Mouse (Mus musculus): ENCODE data around the gene C2cd4c. TPM values are rescaled to one million over a fixed set of nuclear protein-coding genes. Genes with fewer than 3 reads are reported as not detected.
A peak's percentile ranks its signal among the peaks of the same experiment; 100 is the strongest.

The C2cd4c gene
- polyA plus RNA-seq (2015; fragmentation: Nextera tagmentation; extraction: Ambion mirVana): not detected in 2 replicates

GRCm38 (mm10) chr10:79613578-79614304 lies at the start of gene C2cd4c:
TSS of gene C2cd4c (minus strand) at chr10:79614025.
- ATAC-seq (ENCODE audit: low read depth) (peak; percentile 68), DNase-seq (peak; percentile 46)
- H3K4me1 ChIP-seq (replicated peaks): peaks cover 18% of the 10 kb centered on the region
- peak within 1 kb of the TSS; percentile 76 for H3K4me2 ChIP-seq
- H3K27me3 ChIP-seq: peaks cover 59% of the 10 kb centered on the region
- H3K27ac ChIP-seq: no peak within 1 kb of the TSS
- no peaks in the 10 kb centered on the region for H3K36me3 ChIP-seq
- H3K9me3 ChIP-seq (replicated peaks): no peaks in the 10 kb centered on the region
- 2% methylated on average over 60 of the region's 60 CpGs for WGBS (ENCODE audit: insufficient replicate concordance)
- peak within 1 kb of the TSS; percentile 39; the same call in 1 of the 2 replicates for H3K9ac ChIP-seq
- peak within 1 kb of the TSS; percentile 57 for H3K4me3 ChIP-seq (replicated peaks)

- Histone ChIP-seq H3K9me3 (replicated peaks) (no peaks in the 10 kb centered on the region), H3K27me3 (peaks cover 9% of the 10 kb centered on the region; the same call in 1 of the 2 replicates), H3K4me2 (no peak overlapping the region), H3K4me3 (replicated peaks) (no peak overlapping the region), H3K36me3 (no peaks in the 10 kb centered on the region), H3K4me1 (replicated peaks) (peaks cover 5% of the 10 kb centered on the region), H3K27ac (no peak overlapping the region), H3K9ac (no peak overlapping the region)
- DNase-seq: no peak
- no peak for ATAC-seq (ENCODE audit: low read depth)
- WGBS (ENCODE audit: insufficient replicate concordance): 35% methylated on average over 3 of the region's 3 CpGs
These were observed 48.0 kb upstream of the C2cd4c start for GRCm38 (mm10) chr10:79661861-79662260.

DNA sequence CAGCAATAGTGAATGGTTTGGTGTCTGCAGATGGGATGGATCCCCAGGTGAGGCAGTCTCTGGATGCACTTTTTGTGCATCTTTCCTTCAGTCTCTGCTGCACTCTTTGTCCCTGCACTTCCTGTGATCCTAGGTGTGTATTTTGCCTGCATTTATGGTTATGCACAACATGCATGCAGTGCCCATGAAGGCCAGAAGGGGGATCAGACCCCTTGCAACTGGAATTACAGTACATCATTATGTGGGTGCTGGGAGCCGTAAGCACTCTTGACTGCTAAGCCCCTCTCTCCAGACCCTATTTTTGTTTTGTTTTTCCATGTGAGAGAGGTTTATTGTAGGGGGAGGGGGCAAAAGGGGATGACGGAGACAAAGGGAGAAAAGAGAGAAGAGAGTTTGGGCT lies 46.5 kb upstream of the C2cd4c start:
- Histone ChIP-seq H3K27me3 (peaks cover 10% of the 10 kb centered on the region), H3K4me3 (replicated peaks) (no peak overlapping the region), H3K27ac (no peak overlapping the region), H3K9me3 (replicated peaks) (no peaks in the 10 kb centered on the region), H3K4me2 (no peak overlapping the region), H3K9ac (no peak overlapping the region), H3K36me3 (no peaks in the 10 kb centered on the region), H3K4me1 (replicated peaks) (peaks cover 5% of the 10 kb centered on the region)
- no peak for ATAC-seq (ENCODE audit: low read depth)
- 70% methylated on average over 2 of the region's 2 CpGs for WGBS (ENCODE audit: insufficient replicate concordance)
- DNase-seq: no peak

DNA sequence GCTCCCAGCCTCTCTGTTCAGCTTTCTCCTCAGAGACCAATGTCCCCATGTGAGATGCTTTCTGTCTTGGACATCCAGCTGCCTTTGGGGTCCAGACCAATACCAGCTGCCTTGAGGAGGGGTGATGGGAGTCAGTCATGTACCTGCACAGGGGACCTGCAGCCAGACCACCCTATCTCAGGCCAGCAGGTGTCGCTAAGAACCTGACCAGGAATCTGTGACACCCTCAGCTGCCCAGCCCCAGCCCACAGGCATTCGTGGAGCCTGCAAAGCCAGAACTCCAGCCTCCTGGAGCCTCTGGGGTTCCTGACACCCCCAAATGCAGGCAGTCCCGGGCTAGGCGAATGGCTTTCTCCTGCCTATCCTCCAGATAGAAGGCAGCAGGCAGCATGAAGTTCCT lies 45.0 kb upstream of the C2cd4c start:
- 25% methylated on average over 4 of the region's 4 CpGs for WGBS (ENCODE audit: insufficient replicate concordance)
- Histone ChIP-seq H3K27me3 (peaks cover 16% of the 10 kb centered on the region), H3K4me3 (replicated peaks) (no peak overlapping the region), H3K36me3 (no peaks in the 10 kb centered on the region), H3K9me3 (replicated peaks) (no peaks in the 10 kb centered on the region), H3K4me1 (replicated peaks) (peaks cover 5% of the 10 kb centered on the region), H3K4me2 (no peak overlapping the region), H3K9ac (no peak overlapping the region), H3K27ac (no peak overlapping the region)
- DNase-seq (no peak), ATAC-seq (ENCODE audit: low read depth) (no peak)

DNA sequence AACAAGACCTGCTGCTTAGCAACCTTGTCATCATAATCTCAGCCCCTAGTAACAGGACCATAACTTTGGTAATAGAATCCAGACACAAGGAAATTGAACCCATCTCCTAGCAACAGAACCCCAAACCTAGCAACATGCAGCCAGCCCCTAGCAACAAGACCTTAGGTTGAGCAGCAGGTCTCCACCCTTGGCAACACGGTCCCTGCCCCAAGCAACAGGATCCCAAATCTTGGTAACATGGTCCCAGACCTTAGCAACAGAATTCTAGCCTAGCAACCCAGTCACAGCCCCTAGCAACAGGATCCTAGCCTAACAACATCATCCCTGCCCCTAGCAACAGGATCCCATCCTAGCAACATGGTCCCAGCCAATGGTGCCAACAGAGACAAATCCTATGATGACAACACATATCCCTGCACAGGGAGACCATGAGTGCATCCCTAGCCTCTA lies 41.1 kb upstream of the C2cd4c start:
- Histone ChIP-seq H3K27me3 (peaks cover 30% of the 10 kb centered on the region), H3K9ac (no peak overlapping the region), H3K9me3 (replicated peaks) (no peaks in the 10 kb centered on the region), H3K4me1 (replicated peaks) (no peaks in the 10 kb centered on the region), H3K4me3 (replicated peaks) (no peak overlapping the region), H3K27ac (no peak overlapping the region), H3K4me2 (no peak overlapping the region), H3K36me3 (no peaks in the 10 kb centered on the region)
- WGBS (ENCODE audit: insufficient replicate concordance): 53% methylated on average over 1 of the region's 1 CpGs
- DNase-seq (no peak), ATAC-seq (ENCODE audit: low read depth) (no peak)

DNA sequence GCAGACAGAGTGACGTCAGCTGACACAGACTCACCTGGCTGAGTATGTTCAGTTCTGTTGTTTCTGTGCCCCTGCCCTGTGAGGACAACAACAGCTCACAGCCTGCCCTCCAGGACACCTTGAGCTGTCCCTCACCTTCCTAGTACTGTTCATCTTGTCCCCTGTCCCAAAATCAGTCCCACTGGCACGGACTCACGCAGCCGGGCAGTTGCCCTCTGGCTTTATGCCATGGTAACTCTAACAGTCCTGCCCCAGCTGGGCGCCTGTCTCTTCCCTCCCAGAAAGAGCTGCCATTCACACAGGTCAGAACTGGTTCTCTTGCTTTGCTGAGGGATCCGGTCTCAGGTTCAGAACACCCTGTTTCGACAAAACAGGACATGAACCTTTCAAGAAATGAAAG lies 39.0 kb upstream of the C2cd4c start:
- no peaks in the 10 kb centered on the region for H3K4me1 ChIP-seq (replicated peaks)
- no peak overlapping the region for H3K4me3 ChIP-seq (replicated peaks)
- no peaks in the 10 kb centered on the region for H3K9me3 ChIP-seq (replicated peaks)
- 63% methylated on average over 7 of the region's 7 CpGs for WGBS (ENCODE audit: insufficient replicate concordance)
- no peak overlapping the region for H3K9ac ChIP-seq
- H3K36me3 ChIP-seq: no peaks in the 10 kb centered on the region
- DNase-seq (no peak), ATAC-seq (ENCODE audit: low read depth) (no peak)
- no peak overlapping the region for H3K4me2 ChIP-seq
- peaks cover 30% of the 10 kb centered on the region for H3K27me3 ChIP-seq
- H3K27ac ChIP-seq: no peak overlapping the region

GRCm38 (mm10) chr10:79649070-79649751 lies 35.4 kb upstream of the C2cd4c start:
- DNase-seq (peak; percentile 26), ATAC-seq (ENCODE audit: low read depth) (no peak)
- 18% methylated on average over 7 of the region's 7 CpGs for WGBS (ENCODE audit: insufficient replicate concordance)
- Histone ChIP-seq H3K9me3 (replicated peaks) (no peaks in the 10 kb centered on the region), H3K4me3 (replicated peaks) (no peak overlapping the region), H3K27ac (no peak overlapping the region), H3K27me3 (peaks cover 17% of the 10 kb centered on the region), H3K4me2 (no peak overlapping the region), H3K4me1 (replicated peaks) (no peaks in the 10 kb centered on the region), H3K9ac (no peak overlapping the region), H3K36me3 (no peaks in the 10 kb centered on the region)

DNA sequence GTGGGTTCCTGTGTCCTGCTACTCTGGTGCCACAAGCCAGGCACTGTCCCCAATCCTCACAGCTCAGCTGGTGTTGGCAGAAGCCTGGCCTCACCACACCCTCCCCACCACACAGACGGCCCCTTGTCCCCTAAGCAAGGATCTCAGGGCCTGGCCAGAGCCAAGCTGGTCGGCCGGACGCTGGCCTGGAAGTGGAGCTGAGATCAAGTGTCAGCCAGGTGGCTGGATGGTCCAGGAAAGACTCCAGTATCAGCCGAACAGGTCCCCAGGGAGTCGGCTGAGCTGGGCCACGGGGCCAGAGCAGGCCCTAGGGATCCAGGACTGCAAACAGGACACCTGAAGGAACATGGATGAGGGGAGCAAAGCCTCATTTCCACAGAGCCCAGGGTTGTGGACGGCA lies 31.9 kb upstream of the C2cd4c start, which contains the start of gene Odf3l2:
Gene Odf3l2 (minus strand): TSS at position 28 of the 400 bp plus-strand sequence.
- Histone ChIP-seq H3K27me3 (no peaks in the 10 kb centered on the region; the same call in 1 of the 2 replicates), H3K36me3 (no peaks in the 10 kb centered on the region), H3K4me2 (no peak within 1 kb of the TSS), H3K9me3 (replicated peaks) (no peaks in the 10 kb centered on the region), H3K4me1 (replicated peaks) (no peaks in the 10 kb centered on the region), H3K4me3 (replicated peaks) (no peak within 1 kb of the TSS), H3K27ac (no peak within 1 kb of the TSS), H3K9ac (no peak within 1 kb of the TSS)
- ATAC-seq (ENCODE audit: low read depth): no peak
- WGBS (ENCODE audit: insufficient replicate concordance): 71% methylated on average over 8 of the region's 8 CpGs
- DNase-seq: no peak

- Histone ChIP-seq H3K9me3 (replicated peaks) (no peaks in the 10 kb centered on the region), H3K4me1 (replicated peaks) (peaks cover 9% of the 10 kb centered on the region), H3K36me3 (no peaks in the 10 kb centered on the region), H3K4me2 (no peak overlapping the region), H3K9ac (no peak overlapping the region), H3K27me3 (peaks cover 61% of the 10 kb centered on the region), H3K27ac (no peak overlapping the region), H3K4me3 (replicated peaks) (no peak overlapping the region)
- no peak for DNase-seq
- ATAC-seq (ENCODE audit: low read depth): no peak
- 7% methylated on average over 23 of the region's 23 CpGs for WGBS (ENCODE audit: insufficient replicate concordance)
These were observed 24.8 kb upstream of the C2cd4c start for GRCm38 (mm10) chr10:79638486-79639204.

GRCm38 (mm10) chr10:79637128-79638110 lies 23.6 kb upstream of the C2cd4c start, which contains the start of gene Shc2:
TSS of gene Shc2 (minus strand) at chr10:79637918.
- no peak within 1 kb of the TSS for H3K27ac ChIP-seq
- peaks cover 61% of the 10 kb centered on the region for H3K27me3 ChIP-seq

More at GRCm38 (mm10) chr10:79637128-79638110, 23.6 kb upstream of the C2cd4c start, which contains the start of gene Shc2:
- peaks cover 9% of the 10 kb centered on the region for H3K4me1 ChIP-seq (replicated peaks)
- H3K9ac ChIP-seq: no peak within 1 kb of the TSS
- no peaks in the 10 kb centered on the region for H3K36me3 ChIP-seq
- ATAC-seq (ENCODE audit: low read depth) (no peak), DNase-seq (no peak)
- no peaks in the 10 kb centered on the region for H3K9me3 ChIP-seq (replicated peaks)
- H3K4me3 ChIP-seq (replicated peaks): peak within 1 kb of the TSS; percentile 50
- H3K4me2 ChIP-seq: peak within 1 kb of the TSS; percentile 64
- 1% methylated on average over 70 of the region's 116 CpGs for WGBS (ENCODE audit: insufficient replicate concordance)
